Mouse (Mus musculus): Measurements from ENCODE around the gene Mrln. TPM values are rescaled to one million over a fixed set of nuclear protein-coding genes. Genes with fewer than 3 reads are reported as not detected.

The Mrln gene
- polyA plus RNA-seq (2012; rRNA removed), result 13.1 and 16.3 TPM in 2 replicates

DNA sequence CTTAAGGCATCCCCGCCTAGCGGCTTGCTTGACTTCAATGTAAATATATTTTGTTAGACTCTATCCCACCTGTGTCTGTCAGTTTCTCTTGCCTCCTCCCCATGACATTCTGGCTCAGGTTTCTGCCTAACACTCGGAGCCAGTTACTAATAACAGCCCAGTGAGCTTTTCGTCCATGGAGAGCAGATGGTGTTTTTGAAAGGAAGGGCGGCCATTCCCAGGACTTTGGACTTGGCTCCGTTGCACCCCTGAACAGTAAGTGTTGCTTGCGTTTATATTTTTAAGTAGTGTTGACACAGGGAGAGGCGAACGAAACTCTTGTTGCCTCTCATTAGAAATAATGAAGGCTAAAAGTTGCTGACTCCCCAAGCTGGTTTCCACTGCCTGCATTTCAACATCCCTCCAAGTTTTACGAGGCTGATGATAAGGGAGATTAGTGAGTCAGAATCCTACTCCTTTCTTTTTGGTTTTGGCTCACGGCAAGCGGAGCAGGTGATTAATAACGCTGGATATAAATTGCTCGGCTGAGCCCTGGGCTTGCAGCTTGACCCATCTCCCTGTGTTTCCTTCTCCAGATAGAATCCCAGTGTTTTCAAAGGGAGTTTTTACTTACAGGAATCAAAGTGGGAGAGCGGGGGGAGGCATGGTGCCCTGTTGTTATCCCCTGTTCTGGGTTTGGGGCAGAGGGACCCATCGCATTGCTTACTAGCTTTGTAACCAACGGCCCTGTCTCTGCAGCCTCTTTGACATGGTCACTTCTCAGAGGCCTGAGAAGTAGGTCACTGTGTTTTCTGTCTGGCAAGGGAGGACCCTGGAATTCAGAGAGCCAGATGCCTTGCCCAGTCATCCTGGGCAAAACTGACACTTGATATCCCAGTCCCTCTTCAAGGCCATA, at the start of gene Mrln:
Gene Mrln (plus strand): TSS at position 160 of the 895 bp plus-strand sequence.
- Histone ChIP-seq H3K4me1 (ENCODE audit: control insufficient read depth, insufficient read depth, low read length) (peaks cover 12% of the 10 kb centered on the region; the same call in 1 of the 2 replicates), H3K27me3 (ENCODE audit: control insufficient read depth, insufficient read depth, low read length) (no peaks in the 10 kb centered on the region), H3K4me3 (replicated peaks; ENCODE audit: insufficient read depth, low read depth, low read length) (peak within 1 kb of the TSS; percentile 43), H3K27ac (ENCODE audit: insufficient read depth, low read length) (peak within 1 kb of the TSS; percentile 94)
- TF ChIP-seq POLR2A (IDR thresholded peaks at IDR 0.05; ENCODE audit: borderline replicate concordance, insufficient read depth, low read length) (peak; percentile 19; the same call in 1 of the 2 replicates), CTCF (IDR thresholded peaks at IDR 0.05; ENCODE audit: borderline replicate concordance, insufficient read depth, low read depth, low read length) (no peak)
- peak; percentile 79 to 90 for DNase-seq
- WGBS, result 5% methylated on average over 17 of the region's 17 CpGs

DNA sequence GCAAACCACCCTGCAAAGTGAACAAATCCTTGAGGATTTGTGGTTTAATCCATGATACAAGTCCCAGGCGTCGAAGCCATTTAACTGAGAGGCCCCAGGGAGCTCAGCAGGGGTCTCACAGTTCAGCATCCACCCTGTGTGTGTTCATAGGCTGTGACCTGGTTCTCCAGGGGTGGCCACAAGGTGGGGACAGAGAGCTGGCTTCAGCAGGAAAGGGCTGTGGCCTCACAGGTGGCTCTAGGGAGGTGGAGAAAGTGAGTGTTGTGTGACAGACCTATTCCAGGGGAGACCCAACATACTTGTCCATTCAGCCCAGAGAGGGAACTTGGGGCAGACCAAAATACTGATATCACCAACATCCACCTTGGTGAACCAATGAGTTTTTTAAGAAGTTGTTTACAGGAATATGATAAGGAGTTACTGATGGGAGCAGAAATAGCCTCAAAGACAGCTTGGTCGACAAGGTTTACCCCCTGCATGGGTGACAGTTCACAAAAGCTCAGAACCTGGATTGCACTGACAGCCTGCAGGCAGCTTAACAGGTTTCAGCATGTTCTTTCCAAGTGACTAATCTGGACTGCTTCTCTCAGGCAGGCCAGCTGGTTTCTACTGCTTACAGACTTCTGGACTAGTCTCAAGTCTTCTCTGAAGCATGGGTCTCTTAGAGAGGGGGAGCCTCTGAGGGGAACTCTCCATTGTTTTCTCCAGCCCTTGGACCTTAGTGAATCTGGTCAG, 47.9 kb upstream of the Mrln start:
- peak; percentile 48 to 50 for DNase-seq
- 41% methylated on average over 3 of the region's 3 CpGs for WGBS
- peaks cover 32% of the 10 kb centered on the region for H3K4me1 ChIP-seq (ENCODE audit: control insufficient read depth, insufficient read depth, low read length)
- TF ChIP-seq CTCF (IDR thresholded peaks at IDR 0.05; ENCODE audit: borderline replicate concordance, insufficient read depth, low read depth, low read length) (peak; percentile 65), POLR2A (IDR thresholded peaks at IDR 0.05; ENCODE audit: borderline replicate concordance, insufficient read depth, low read length) (no peak)
- H3K27ac ChIP-seq (ENCODE audit: insufficient read depth, low read length), result no peak overlapping the region
- no peaks in the 10 kb centered on the region for H3K27me3 ChIP-seq (ENCODE audit: control insufficient read depth, insufficient read depth, low read length)
- no peak overlapping the region for H3K4me3 ChIP-seq (replicated peaks; ENCODE audit: insufficient read depth, low read depth, low read length)

DNA sequence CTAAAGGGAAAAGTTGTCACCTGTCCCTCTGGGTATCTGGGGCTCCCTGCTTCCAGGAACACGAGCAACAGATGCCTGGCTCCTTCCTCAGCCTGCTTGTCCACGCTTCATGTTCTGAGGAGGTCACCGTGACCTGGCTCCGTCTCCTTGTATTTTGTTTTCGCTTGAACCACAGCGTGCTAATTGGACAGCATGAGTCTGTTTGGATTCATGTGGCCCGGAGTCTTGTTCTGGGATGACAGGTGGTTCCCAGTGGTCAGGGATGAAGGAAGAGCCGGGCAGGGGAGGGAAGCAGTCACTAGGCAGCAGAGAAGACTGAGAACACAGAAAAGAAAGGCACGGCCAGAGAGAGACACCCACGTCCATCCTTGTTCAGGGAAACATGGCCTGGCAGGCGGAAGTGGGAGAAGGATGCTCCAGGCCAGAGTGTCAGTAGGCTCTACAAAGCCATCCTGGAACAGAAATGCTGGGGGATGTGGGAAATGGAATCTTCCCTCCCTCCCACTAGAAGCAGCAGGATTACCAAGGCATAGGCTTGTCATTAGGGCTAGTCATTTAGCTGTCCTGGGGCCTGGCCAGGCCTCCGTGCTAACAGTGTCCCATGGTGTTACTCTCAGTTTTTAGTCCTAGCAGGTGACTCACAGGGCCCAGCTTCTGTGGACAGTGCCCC, 44.7 kb upstream of the Mrln start:
- H3K27me3 ChIP-seq (ENCODE audit: control insufficient read depth, insufficient read depth, low read length), result no peaks in the 10 kb centered on the region
- WGBS, result 12% methylated on average over 12 of the region's 12 CpGs
- H3K27ac ChIP-seq (ENCODE audit: insufficient read depth, low read length), result peak overlapping the region; percentile 78
- TF ChIP-seq CTCF (IDR thresholded peaks at IDR 0.05; ENCODE audit: borderline replicate concordance, insufficient read depth, low read depth, low read length) (no peak), POLR2A (IDR thresholded peaks at IDR 0.05; ENCODE audit: borderline replicate concordance, insufficient read depth, low read length) (no peak)
- peak; percentile 55 to 68 for DNase-seq
- H3K4me1 ChIP-seq (ENCODE audit: control insufficient read depth, insufficient read depth, low read length), result peaks cover 36% of the 10 kb centered on the region
- H3K4me3 ChIP-seq (replicated peaks; ENCODE audit: insufficient read depth, low read depth, low read length), result no peak overlapping the region

DNA sequence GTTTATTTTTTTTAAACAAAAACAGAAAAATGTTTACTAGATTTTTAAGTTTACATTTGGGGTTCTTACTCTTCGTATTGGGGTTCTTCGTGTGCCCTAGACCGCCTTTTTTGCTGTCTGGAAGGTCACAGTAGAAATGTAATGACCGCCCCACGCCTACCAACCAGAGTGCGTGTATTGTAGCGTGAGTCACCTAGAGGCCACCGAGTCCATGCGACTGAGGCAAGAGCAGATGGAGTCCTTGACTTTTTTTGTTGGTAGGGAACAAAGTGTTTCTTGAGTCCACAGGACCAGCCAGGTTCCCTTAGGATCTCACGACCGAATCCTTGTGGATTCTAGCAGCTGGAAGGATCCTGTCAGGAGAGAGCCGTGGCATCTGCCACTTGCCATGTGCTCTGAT, 43.7 kb upstream of the Mrln start:
- WGBS, result 76% methylated on average over 12 of the region's 12 CpGs
- Histone ChIP-seq H3K4me3 (replicated peaks; ENCODE audit: insufficient read depth, low read depth, low read length) (no peak overlapping the region), H3K27ac (ENCODE audit: insufficient read depth, low read length) (no peak overlapping the region), H3K4me1 (ENCODE audit: control insufficient read depth, insufficient read depth, low read length) (peaks cover 44% of the 10 kb centered on the region), H3K27me3 (ENCODE audit: control insufficient read depth, insufficient read depth, low read length) (no peaks in the 10 kb centered on the region)
- DNase-seq, result no peak
- TF ChIP-seq POLR2A (IDR thresholded peaks at IDR 0.05; ENCODE audit: borderline replicate concordance, insufficient read depth, low read length), result no peak
- TF ChIP-seq CTCF (IDR thresholded peaks at IDR 0.05; ENCODE audit: borderline replicate concordance, insufficient read depth, low read depth, low read length), result no peak

DNA sequence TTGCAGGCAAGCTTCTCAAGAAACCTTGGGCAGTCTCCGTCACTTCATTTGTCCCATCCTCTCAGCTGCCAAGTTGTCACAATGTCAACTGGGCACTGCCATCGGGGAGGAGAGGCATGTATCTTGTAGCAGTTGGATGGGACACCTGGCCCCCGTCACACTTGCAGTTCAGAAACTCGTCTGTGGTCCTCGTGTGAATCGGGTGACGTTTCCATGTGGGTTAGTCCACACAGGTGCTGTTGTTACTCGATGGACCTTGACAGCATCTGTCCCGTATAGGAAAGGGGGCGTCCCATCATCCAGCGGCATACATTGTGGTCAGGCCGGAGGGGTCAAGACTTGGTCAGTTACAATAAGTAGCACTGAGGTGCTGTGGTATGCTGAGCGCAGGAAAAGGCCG, 43.0 kb upstream of the Mrln start:
- Histone ChIP-seq H3K27ac (ENCODE audit: insufficient read depth, low read length) (no peak overlapping the region), H3K4me1 (ENCODE audit: control insufficient read depth, insufficient read depth, low read length) (peaks cover 44% of the 10 kb centered on the region), H3K4me3 (replicated peaks; ENCODE audit: insufficient read depth, low read depth, low read length) (no peak overlapping the region), H3K27me3 (ENCODE audit: control insufficient read depth, insufficient read depth, low read length) (no peaks in the 10 kb centered on the region)
- TF ChIP-seq POLR2A (IDR thresholded peaks at IDR 0.05; ENCODE audit: borderline replicate concordance, insufficient read depth, low read length), result no peak
- no peak for TF ChIP-seq CTCF (IDR thresholded peaks at IDR 0.05; ENCODE audit: borderline replicate concordance, insufficient read depth, low read depth, low read length)
- DNase-seq, result no peak
- WGBS, result 64% methylated on average over 14 of the region's 14 CpGs

DNA sequence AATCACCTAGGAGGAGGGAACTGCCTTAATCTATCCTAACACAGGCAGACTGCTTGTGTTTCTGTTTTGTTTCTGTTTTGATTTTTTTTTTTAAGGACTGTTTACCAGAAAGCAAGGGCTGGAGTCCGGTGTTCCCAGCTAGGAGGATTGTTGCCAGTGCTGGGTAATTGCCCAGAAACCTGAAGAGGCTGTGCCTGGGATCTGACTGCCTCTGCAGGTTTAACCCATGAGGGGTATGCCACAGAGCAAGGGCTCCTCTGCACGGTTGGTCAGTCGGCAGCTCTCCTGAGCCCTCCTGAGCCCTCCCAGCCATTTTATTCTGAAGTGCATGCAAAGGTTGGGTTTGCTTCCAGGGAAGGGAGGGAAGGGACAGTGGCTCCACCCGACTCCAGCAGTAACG, 40.8 kb upstream of the Mrln start:
- Histone ChIP-seq H3K27me3 (ENCODE audit: control insufficient read depth, insufficient read depth, low read length) (no peaks in the 10 kb centered on the region), H3K4me1 (ENCODE audit: control insufficient read depth, insufficient read depth, low read length) (peaks cover 43% of the 10 kb centered on the region), H3K4me3 (replicated peaks; ENCODE audit: insufficient read depth, low read depth, low read length) (peak overlapping the region; percentile 13), H3K27ac (ENCODE audit: insufficient read depth, low read length) (peak overlapping the region; percentile 78)
- TF ChIP-seq CTCF (IDR thresholded peaks at IDR 0.05; ENCODE audit: borderline replicate concordance, insufficient read depth, low read depth, low read length) (no peak), POLR2A (IDR thresholded peaks at IDR 0.05; ENCODE audit: borderline replicate concordance, insufficient read depth, low read length) (no peak)
- peak; percentile 71 to 77 for DNase-seq
- WGBS, result 4% methylated on average over 5 of the region's 5 CpGs

DNA sequence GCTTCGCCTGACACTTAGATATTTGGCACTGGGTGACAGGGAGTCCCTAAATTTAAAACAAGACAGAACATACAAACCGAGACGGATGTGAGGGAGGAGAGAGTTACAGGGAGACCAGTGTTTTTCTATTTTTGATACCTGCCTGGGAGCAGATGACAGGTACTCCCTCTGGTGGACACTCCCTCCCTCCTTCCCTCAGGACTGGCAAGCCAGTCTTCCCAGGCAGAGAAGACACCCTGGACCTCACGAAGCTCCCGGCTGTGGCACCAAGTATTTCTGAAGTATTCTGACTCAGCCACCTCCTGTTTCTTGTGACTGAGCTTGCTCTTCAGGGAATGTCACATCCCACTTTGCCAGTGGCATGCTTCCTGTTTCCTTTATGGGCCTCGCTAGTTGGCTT, 38.6 kb upstream of the Mrln start:
- no peak overlapping the region for H3K27ac ChIP-seq (ENCODE audit: insufficient read depth, low read length)
- WGBS, result 26% methylated on average over 6 of the region's 6 CpGs
- peaks cover 28% of the 10 kb centered on the region for H3K4me1 ChIP-seq (ENCODE audit: control insufficient read depth, insufficient read depth, low read length)
- H3K27me3 ChIP-seq (ENCODE audit: control insufficient read depth, insufficient read depth, low read length), result no peaks in the 10 kb centered on the region
- DNase-seq, result peak; percentile 68 to 70
- H3K4me3 ChIP-seq (replicated peaks; ENCODE audit: insufficient read depth, low read depth, low read length), result no peak overlapping the region
- TF ChIP-seq CTCF (IDR thresholded peaks at IDR 0.05; ENCODE audit: borderline replicate concordance, insufficient read depth, low read depth, low read length) (peak; percentile 77), POLR2A (IDR thresholded peaks at IDR 0.05; ENCODE audit: borderline replicate concordance, insufficient read depth, low read length) (no peak)
